Mouse (Mus musculus): ENCODE measurements at regions not wholly inside any gene's neighbourhood (a gene's known extent, or its start where the extent isn't known, plus 50 kb on each side); places are given as distances from the start of the nearest gene placed in this dataset.

DNA sequence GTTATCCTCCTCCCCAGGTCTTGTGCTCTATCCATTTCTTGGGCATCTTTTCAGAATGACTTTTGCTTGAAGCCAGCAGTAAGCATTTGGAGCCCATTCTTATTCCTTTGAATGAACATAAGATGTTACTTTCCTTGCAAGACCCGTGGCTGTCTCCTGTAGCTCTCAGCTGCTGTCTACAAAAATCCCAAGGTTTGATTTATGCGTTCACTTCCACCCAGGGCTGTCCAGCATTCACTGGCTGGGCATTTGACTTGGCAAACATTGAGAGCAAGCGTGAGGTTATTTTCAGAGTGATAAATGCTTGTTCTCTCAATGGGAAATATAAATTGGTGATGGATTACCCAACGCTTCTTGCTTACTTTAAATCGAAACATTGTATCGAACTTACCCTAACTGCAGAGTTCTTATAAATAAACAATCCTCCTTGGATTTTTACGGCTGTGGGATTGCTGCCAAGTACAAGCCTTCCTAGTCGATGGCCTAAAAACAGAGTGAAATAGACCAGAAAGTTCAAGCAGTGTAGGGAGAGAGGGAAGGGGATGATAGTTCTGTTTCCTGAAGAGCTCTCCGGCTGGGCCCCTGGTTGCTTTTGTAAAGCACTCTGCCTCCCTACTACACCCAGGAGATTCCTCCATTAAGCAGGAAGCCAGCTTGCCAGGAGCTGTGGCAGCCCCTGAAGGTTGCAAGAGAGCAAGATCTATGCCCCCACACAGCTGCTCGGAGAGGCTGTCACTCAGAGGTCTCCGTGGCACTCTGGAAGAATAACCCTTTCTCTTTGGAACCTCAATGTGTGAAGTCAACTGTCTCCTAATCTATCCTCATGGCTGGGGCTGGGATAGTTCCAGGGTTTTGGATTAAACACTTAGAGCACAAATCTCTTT, 210.1 kb downstream of the Mex3b start:
- DNase-seq (ENCODE audit: low spot score in 2 of 2), result no peak

DNA sequence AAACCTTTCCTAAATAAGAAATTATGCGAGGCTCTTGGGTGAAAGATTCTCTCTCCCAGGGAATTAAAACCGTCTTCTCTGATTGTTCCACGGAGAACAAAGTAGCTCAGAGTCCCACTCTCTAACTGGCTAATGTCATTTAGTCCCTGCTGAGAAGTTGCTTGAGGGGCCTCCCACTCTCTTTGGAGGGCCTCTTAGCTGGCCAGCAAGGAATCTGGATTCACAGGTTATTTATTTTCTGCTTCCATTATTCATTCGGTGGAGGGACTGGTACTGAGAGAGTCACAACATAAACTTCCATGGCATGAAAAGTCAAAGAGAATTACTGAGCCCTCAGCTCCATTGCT, 210.8 kb downstream of the Mex3b start:
- no peak for DNase-seq (ENCODE audit: low spot score in 2 of 2)

DNA sequence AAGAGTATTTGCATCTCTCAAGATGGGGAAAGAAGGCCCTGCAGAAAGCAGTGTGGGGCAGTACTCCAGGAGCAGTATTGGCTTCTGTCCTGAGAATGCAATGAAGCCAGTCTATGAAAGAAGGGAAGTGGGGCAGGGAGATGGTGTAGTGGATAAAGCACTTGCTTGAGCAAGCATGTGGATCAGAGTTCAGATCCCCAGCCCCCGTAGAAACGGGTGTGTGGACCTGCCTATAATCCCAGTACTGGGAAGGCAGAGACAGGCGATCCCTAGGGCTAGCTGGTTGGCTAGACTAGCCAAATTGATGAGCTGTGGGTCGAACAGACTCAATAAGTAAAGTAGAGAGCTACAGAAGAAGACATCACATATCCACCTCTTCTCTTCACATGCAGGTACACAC, 211.6 kb downstream of the Mex3b start:
- no peak for DNase-seq (ENCODE audit: low spot score in 2 of 2)

GRCm38 (mm10) chr7:83079842-83080241, 212.7 kb downstream of the Mex3b start:
- no peak for DNase-seq (ENCODE audit: low spot score in 2 of 2)

GRCm38 (mm10) chr7:83084496-83085082, 217.5 kb downstream of the Mex3b start:
- DNase-seq (ENCODE audit: low spot score in 2 of 2), result no peak

GRCm38 (mm10) chr7:83085547-83086158, 218.5 kb downstream of the Mex3b start:
- no peak for DNase-seq (ENCODE audit: low spot score in 2 of 2)

DNA sequence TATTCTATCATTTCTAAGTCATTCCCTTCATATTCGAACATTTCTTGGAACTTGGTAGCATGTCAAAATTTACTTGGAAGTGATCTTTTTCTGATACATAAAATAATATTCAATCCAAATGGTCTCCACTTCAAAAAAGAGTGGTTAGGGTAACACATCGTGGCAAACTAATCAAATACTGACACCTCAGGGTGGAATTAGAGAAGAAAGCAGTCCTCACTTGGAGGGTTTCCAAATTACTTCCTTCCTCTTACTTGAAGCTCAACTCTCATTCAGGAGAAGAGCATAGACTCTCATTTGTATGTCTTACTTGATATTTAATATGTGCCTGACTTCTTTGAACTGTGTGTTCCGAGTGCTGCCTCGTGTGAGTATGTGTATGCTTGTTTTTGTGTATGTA, 220.3 kb downstream of the Mex3b start:
- DNase-seq (ENCODE audit: low spot score in 2 of 2), result no peak

DNA sequence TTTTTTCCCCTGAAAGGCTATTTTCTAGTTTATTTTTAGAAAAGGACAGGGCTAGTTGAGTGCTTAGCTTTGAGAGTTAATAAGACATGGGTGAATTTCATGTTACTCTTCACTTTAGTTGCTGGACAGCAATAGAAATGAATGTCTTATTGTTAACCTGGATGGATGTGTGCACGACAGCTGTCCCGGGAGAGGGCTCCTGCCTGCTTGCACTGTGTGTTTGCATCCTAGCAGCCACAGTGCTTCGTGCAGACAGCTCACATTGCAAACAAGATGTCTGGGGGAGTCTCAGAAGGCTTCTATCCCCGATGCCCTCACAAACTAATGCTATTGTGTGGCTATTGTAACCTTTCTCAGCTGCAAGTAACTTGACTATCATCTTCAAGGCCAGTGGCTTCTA, 221.0 kb downstream of the Mex3b start:
- no peak for DNase-seq (ENCODE audit: low spot score in 2 of 2)

GRCm38 (mm10) chr7:83089330-83089982, 222.3 kb downstream of the Mex3b start:
- no peak for DNase-seq (ENCODE audit: low spot score in 2 of 2)

GRCm38 (mm10) chr7:83093923-83094355, 226.8 kb downstream of the Mex3b start:
- DNase-seq (ENCODE audit: low spot score in 2 of 2), result no peak

DNA sequence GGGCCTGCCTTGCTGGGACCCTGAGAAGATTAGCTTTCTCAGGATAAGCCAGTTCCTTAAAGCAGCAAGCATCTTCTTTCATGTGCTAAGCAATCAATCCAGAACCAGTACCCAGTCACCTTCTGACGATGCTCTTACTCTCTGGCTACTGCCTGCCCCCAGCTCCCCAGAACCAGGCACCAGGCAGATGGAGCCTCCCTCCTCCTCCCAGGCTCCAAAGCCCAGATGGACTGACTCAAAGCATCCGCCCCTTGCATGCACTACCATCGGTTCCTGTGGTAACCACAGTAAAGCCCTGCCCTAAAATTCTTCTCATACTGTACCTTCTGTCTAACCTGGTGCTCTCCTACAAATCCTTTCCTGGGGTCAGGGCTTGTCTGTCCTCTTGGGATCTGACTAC, 227.8 kb downstream of the Mex3b start:
- DNase-seq (ENCODE audit: low spot score in 2 of 2), result peak; percentile 30 to 33

DNA sequence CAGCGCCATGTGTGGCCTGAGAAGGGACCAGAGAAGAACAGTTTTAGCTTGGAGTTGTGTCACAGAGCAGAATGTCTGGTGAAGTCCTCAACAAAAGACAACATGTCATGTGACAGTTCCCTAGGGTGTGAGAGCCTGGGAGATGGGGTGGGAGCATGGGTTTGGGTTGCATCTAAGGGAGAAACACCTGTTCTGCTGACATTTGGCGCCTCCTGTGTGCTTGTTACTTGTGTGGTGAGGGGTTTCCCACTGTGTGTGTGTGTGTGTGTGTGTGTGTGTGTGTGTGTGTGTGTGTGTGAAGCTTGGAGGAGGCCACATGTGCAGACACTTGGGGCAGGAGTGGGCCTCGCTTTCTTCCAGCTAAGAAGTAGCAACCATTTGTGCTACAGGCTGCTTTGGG, 228.5 kb downstream of the Mex3b start:
- DNase-seq (ENCODE audit: low spot score in 2 of 2), result no peak

DNA sequence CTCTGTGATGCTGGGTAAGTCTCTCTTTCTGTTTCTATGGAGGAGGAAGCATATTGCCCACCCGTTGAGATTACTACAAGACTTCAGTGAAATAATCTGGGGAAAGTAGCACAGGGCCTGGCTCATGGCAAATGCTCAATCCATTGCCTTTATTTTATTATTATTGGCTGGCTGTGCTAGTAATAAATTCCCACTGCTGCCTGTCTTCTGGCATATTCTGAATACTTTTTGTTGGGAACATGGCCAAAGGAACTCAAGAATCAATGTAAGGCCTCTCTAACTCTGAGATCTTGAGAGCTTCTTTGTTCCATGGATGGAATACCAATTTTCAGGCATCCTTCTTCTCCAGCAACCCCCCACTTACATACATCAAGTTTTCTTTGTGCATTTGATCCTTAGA, 237.3 kb downstream of the Mex3b start:
- no peak for DNase-seq (ENCODE audit: low spot score in 2 of 2)

DNA sequence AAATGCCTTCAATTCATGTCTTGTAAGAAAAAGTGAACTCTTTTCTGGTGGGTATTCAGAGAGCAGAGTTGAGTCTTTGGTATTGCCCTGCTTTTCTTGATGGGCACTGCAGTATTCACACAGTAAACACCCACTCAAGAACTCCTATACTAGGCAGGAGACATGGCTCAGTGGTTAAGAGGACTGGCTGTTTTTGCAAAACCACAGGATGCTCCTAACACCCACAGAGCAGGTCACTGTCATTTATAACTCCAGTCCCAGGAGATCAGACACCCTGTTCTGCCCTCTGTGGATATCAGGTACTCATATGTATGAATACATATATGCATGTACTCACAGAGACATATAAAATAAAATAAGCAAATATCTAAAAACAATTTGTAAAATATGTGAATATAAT, 238.5 kb downstream of the Mex3b start:
- no peak for DNase-seq (ENCODE audit: low spot score in 2 of 2)

- DNase-seq (ENCODE audit: low spot score in 2 of 2), result no peak
Observed at GRCm38 (mm10) chr7:83111217-83111823, 244.2 kb downstream of the Mex3b start.

DNA sequence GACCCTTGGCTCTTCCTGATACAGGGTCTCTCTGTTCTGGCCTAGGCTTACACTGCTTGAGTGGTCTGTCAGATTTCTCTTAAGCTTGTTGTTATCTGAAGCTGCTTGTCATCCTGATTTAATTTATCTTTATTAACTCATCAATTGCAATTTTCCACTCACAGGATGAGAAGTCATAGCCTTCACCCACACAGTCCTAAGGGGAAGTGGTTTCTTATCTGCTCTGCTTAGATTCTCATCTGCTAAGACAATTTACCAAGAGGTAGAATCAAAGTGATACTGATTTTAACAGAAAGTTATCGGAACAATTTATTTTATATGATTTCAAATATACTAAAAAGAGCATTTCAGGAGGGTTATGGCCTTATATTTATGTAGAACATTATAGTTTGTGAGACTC, 249.4 kb downstream of the Mex3b start:
- DNase-seq (ENCODE audit: low spot score in 2 of 2), result no peak

GRCm38 (mm10) chr7:83117065-83117464, 249.9 kb downstream of the Mex3b start:
- no peak for DNase-seq (ENCODE audit: low spot score in 2 of 2)

DNA sequence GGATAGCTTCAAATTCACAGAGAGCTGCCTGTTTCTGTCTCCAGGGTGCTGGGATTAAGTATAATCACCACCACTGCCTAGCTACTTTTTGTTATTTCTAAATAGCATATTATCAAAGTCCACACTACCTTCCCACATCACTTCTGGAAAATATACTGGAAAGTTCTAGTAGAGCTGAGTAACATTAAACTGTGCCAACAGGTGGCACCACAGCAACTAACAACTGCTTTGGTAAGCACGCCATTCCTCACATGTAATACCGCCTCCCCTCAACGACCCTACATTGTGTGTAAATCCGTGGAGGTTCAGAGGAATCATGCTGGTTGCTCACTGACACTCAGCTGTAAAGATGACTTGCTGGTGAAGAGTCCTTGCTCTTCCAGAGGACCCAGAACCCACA, 259.1 kb downstream of the Mex3b start:
- no peak for DNase-seq (ENCODE audit: low spot score in 2 of 2)

GRCm38 (mm10) chr7:83140216-83140615, 273.1 kb downstream of the Mex3b start:
- DNase-seq (ENCODE audit: low spot score in 2 of 2), result peak in 1 of 2 experiments; percentile 17

GRCm38 (mm10) chr7:83140658-83141057, 273.5 kb downstream of the Mex3b start:
- DNase-seq (ENCODE audit: low spot score in 2 of 2), result peak in 1 of 2 experiments; percentile 17

- DNase-seq (ENCODE audit: low spot score in 2 of 2), result no peak
Observed at GRCm38 (mm10) chr7:83144018-83144417, 276.9 kb downstream of the Mex3b start.

DNA sequence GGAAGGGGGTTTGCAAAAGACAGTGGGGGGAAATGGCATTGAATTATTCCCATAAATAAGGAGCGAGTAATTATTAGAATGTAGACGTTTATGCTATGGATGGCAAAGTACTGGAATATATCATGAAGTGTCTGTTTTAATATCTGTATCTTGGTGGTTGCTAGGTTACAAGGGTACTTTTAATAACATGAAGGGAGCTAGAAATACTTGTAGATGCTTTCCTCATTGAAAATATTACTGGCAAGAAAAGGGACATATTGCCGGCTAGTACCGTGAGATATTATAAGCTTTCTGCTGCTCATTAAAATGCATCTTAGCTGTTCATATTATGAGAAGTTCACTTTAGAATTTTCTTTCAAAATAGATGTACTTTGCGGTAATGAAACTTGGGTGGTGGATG, 278.4 kb downstream of the Mex3b start:
- no peak for DNase-seq (ENCODE audit: low spot score in 2 of 2)

Measured in frontal cortex, postnatal 36 days (tissue).